Mouse (Mus musculus): ENCODE results near the gene Akr1d1. TPM values are rescaled to one million over a fixed set of nuclear protein-coding genes. Genes with fewer than 3 reads are reported as not detected.

The Akr1d1 gene
- not detected in 2 replicates for polyA plus RNA-seq (2015; fragmentation: Nextera tagmentation; extraction: Ambion mirVana)

GRCm38 (mm10) chr6:37529940-37530339, at the start of gene Akr1d1:
Akr1d1 (plus strand) TSS chr6:37530173.

Other genes with a start within 250 kb of the Akr1d1 start
- 7.5 and 7.8 TPM in 2 replicates for gene Dgki, start 230.0 kb upstream of the Akr1d1 start, polyA plus RNA-seq (2015; fragmentation: Nextera tagmentation; extraction: Ambion mirVana)
- 2.8 and 3.1 TPM in 2 replicates for gene Creb3l2, start 88.0 kb upstream of the Akr1d1 start, polyA plus RNA-seq (2015; fragmentation: Nextera tagmentation; extraction: Ambion mirVana)

All from neural tube, postnatal 0 days (tissue).